Mouse (Mus musculus) cerebellum, postnatal 36 days (tissue): Measurements from ENCODE around the gene Gm3298.
"Not testable (repeated sequence)": the region's sequence is repeated elsewhere in the genome, so short reads cannot be mapped to it uniquely, and the experiment has no call there.

Source experiments
- DNase-seq, 2 experiments: peaks; one replicate each; pipeline ENCODE4 v3.0.0; 2021 to 2022; ENCODE audit warnings: mixed read lengths in 2 of 2

Gm3298 gene

DNA sequence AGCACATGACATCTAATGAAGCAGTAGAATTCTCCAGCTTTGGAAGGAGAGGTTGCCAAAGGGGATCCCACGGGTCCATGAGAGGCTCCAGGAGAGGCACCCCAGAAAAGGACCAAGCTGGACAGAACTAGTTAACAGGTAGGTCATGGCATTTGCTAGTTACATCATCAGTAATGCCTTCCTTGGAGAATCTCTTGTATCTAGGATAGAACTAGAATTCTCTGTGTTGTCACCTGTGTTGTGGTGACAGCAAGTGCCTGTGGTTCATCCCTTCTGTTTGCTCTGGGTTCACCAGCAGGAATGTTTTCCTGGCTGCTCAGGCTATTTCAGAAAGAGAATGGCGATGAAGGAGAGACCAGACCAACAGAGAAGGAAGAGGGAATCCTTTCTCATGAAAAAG, at the start of gene Gm3298:
Gene Gm3298, plus strand, starts transcription at position 301 of the 400 bp plus-strand sequence.
- not testable (repeated sequence) for DNase-seq

DNA sequence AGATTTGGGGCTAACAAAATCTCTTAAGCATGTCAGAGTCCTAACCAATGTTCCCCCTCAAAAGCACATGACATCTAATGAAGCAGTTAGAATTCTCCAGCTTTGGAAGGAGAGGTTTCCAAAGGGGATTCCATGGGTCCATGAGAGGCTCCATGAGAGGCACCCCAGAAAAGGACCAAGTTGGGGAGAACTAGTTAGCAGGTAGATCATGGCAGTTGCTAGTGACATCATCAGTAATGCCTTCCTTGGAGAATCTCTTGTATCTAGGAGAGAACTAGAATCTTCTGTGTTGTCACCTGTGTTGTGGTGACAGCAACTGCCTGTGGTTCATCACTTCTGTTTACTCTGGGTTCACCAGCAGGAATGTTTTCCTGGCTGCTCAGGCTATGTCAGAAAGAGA, 32.1 kb upstream of the Gm3298 start, which contains the start of gene Gm8297:
Gene Gm8297, plus strand, starts transcription at position 301 of the 400 bp plus-strand sequence.
- DNase-seq: not testable (repeated sequence)

DNA sequence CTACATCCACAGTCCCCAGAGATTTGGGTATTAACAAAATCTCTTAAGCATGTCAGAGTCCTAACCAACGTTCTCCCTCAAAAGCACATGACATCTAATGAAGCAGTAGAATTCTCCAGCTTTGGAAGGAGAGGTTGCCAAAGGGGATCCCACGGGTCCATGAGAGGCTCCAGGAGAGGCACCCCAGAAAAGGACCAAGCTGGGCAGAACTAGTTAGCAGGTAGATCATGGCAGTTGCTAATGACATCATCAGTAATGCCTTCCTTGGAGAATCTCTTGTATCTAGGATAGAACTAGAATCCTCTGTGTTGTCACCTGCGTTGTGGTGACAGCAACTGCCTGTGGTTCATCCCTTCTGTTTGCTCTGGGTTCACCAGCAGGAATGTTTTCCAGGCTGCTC, 34.6 kb downstream of the Gm3298 start, which contains the start of gene 4930555G01Rik:
Gene 4930555G01Rik, plus strand, starts transcription at position 301 of the 400 bp plus-strand sequence.
- DNase-seq: not testable (repeated sequence)
